ENCODE assay signal across 7 mouse cellular contexts in the genomic region with DNA sequence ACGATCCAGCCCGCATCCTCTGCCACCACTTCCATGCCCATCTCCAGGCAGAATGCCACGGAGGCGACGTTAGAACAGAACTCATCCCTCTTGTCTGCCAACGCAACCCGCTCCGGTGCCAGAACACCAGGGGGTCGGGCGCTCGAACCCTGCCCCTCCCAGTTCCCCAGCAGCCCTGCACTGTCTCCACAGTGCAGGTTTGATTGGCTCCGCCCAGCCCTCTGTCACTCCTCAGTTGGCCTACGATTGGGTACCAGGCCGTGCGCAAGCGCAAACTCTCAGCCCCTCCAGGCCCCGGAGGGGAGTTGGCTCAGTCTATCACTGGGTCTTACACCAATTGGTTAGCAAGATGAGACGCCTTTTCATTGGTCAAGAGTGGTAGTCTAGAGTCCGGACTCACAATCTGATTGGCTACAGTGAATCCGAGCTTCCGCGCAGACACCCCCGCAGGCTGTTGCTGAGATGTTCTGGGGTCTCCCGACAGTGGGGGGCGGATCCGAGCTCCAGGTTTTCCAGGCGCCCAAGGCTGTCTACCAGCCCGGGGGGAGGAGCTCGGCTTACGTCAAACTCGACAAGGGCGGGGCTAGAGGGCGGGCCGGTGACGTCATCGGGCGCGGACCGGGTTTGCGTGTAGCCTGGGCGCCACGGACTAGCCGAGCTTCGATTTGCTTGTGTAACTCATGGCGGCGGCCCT. TPM values are rescaled to one million over a fixed set of nuclear protein-coding genes. Genes with fewer than 3 reads are reported as not detected.
DNase-seq lines count a peak whose midpoint lies in the region; ATAC-seq lines count a peak whose summit lies in the region.

No protein-coding gene starts in this region.

- peak; percentile 66 for ATAC-seq in megakaryocyte progenitor cell, adult 5-6 weeks (replicated peaks; ENCODE audit: poor library complexity)

- DNase-seq in adrenal gland, adult 18-20 months (ENCODE audit: low spot score in 2 of 2), result peak; percentile 98
- peak; percentile 97 for DNase-seq in embryo, embryonic 10 days (ENCODE audit: low spot score)
- peak; percentile 99 for DNase-seq in gastrocnemius, postnatal 10 days
- DNase-seq in induced T-regulatory cell, adult 2 months (ENCODE audit: low read depth), result peak; percentile 98
- peak; percentile 99 for DNase-seq in left cerebral cortex, adult 9 months (ENCODE audit: low spot score in 2 of 2)
- peak; percentile 98 to 99 for DNase-seq in right cerebral cortex, postnatal 36 days (ENCODE audit: low spot score in 2 of 2)

RNA-seq across cellular contexts. Expression of a gene that starts 0.8 kb away (rescaled TPM):
- total RNA-seq in adrenal gland, adult 18-20 months (2021), result 10 to 100 TPM; 13.7 TPM
- 10 to 100 TPM; 13.1 to 15.7 TPM for total RNA-seq in gastrocnemius, postnatal 10 days (2021)
- 7.3 and 10.0 TPM in 2 replicates for total RNA-seq in megakaryocyte progenitor cell, adult 5-6 weeks (2015)
- total RNA-seq in megakaryocyte progenitor cell, adult 5-6 weeks (2017), result 4.7 and 5.5 TPM in 2 replicates

Comparison
In these comparisons a context has a peak if more than half of its experiments do, and no peak if none do; other contexts are left out.
1. Peak in every context shown above with its lines: DNase-seq and ATAC-seq.